Mouse (Mus musculus) MEL (cell line): ENCODE measurements around the gene Olfr1393.

ENCODE experiments used
- CHD1 ChIP-seq: IDR thresholded peaks from 2 replicates; pipeline ENCODE4 v1.6.1; 2012; ENCODE audit warnings: low read depth, mild to moderate bottlenecking, inconsistent platforms, low read length, improper control_type of control experiment
- E2F4 ChIP-seq: IDR thresholded peaks from 2 replicates; pipeline ENCODE4 v1.6.1; 2011; ENCODE audit warnings: low read depth, low read length, improper control_type of control experiment, borderline replicate concordance
- EP300 ChIP-seq, 2 experiments: IDR thresholded peaks; 2 replicates each; pipeline ENCODE4 v1.6.1; 2011; ENCODE audit warnings: improper control_type of control experiment in 2 of 2, low read length in 2 of 2, low read depth in 1 of 2, mild to moderate bottlenecking in 1 of 2
- HCFC1 ChIP-seq: IDR thresholded peaks from 2 replicates; pipeline ENCODE4 v1.6.1; 2012; ENCODE audit warnings: low read depth, mild to moderate bottlenecking, inconsistent platforms, low read length, improper control_type of control experiment, moderate library complexity
- KAT2A ChIP-seq: conservative IDR thresholded peaks from 2 replicates; pipeline ENCODE4 v1.6.1; 2012; ENCODE audit warnings: low read depth, low read length, improper control_type of control experiment, inconsistent platforms
- MYC ChIP-seq: IDR thresholded peaks from 2 replicates; pipeline ENCODE4 v1.6.1; 2011; ENCODE audit warnings: low read depth, mild to moderate bottlenecking, low read length, improper control_type of control experiment, moderate library complexity
- NRF1 ChIP-seq: IDR thresholded peaks from 2 replicates; pipeline ENCODE4 v1.6.1; 2014; ENCODE audit warnings: low read depth, mild to moderate bottlenecking, inconsistent platforms, low read length, improper control_type of control experiment, moderate library complexity; ENCODE audit not compliant: poor library complexity, insufficient read depth, severe bottlenecking
- USF1 ChIP-seq: IDR thresholded peaks from 2 replicates; pipeline ENCODE4 v1.6.1; 2014; ENCODE audit warnings: low read depth, mild to moderate bottlenecking, inconsistent platforms, low read length, improper control_type of control experiment, moderate library complexity

DNA sequence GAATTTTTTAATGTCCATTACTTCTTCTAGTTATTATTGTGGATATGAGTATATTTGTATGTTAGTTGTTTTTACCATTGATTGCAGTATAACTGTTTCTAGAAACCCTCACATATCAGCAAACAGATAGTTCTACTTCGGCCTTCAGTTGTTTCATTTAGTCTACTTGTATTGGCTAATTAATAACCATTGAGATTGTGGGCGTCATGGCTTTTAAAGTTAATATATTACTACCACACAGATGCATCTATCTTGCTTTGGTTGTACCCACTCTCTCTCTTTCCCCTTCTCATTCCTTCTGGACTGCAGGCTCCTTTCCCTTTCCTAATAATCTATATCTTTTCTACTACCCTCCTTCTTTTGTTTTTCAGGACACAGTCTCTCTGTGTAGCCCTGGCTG lies 18.8 kb upstream of the Olfr1393 start:
- no peak for TF ChIP-seq NRF1
- no peak for TF ChIP-seq EP300 (IDR thresholded peaks at IDR 0.05; ENCODE audit: low read depth in 1 of 2, low read length in 2 of 2)
- no peak for TF ChIP-seq USF1
- TF ChIP-seq CHD1: no peak
- no peak for TF ChIP-seq E2F4
- TF ChIP-seq KAT2A: no peak
- TF ChIP-seq MYC: no peak
- no peak for TF ChIP-seq HCFC1
